Mouse (Mus musculus): Measurements from ENCODE around the gene Cracr2a. TPM values are rescaled to one million over a fixed set of nuclear protein-coding genes. Genes with fewer than 3 reads are reported as not detected.

Gene Cracr2a
- polyA plus RNA-seq, 1 experiment from 2014 or later: 0.79 TPM

GRCm38 (mm10) chr6:127573779-127574463, 12.8 kb downstream of the Cracr2a start:
- H3K27me3 ChIP-seq (ENCODE audit: control insufficient read depth, insufficient read depth, low read length): no peaks in the 10 kb centered on the region
- DNase-seq (ENCODE audit: low spot score): no peak
- no peaks in the 10 kb centered on the region for H3K4me1 ChIP-seq (ENCODE audit: control insufficient read depth, insufficient read depth, low read length)
- ATAC-seq (replicated peaks; ENCODE audit: insufficient number of reproducible peaks, low FRiP score, low TSS enrichment, low read depth): no peak
- WGBS: 77% methylated on average over 11 of the region's 11 CpGs
- no peaks in the 10 kb centered on the region for H3K9me3 ChIP-seq (replicated peaks; ENCODE audit: control insufficient read depth, low read length)
- no peaks in the 10 kb centered on the region for H3K36me3 ChIP-seq (replicated peaks; ENCODE audit: control insufficient read depth, insufficient read depth, low read depth, low read length)
- no peak overlapping the region for H3K27ac ChIP-seq (replicated peaks; ENCODE audit: low read depth, low read length)
- no peak overlapping the region for H3K4me3 ChIP-seq (ENCODE audit: low read depth, low read length)
- H3K4me2 ChIP-seq (ENCODE audit: low read depth, low read length): no peak overlapping the region
- H3K9ac ChIP-seq (replicated peaks; ENCODE audit: low read length): no peak overlapping the region

- no peak for ATAC-seq (replicated peaks; ENCODE audit: insufficient number of reproducible peaks, low FRiP score, low TSS enrichment, low read depth)
- DNase-seq (ENCODE audit: low spot score): no peak
- no peak overlapping the region for H3K9ac ChIP-seq (replicated peaks; ENCODE audit: low read length)
- no peaks in the 10 kb centered on the region for H3K36me3 ChIP-seq (replicated peaks; ENCODE audit: control insufficient read depth, insufficient read depth, low read depth, low read length)
- no peak overlapping the region for H3K4me3 ChIP-seq (ENCODE audit: low read depth, low read length)
- H3K27me3 ChIP-seq (ENCODE audit: control insufficient read depth, insufficient read depth, low read length): no peaks in the 10 kb centered on the region
- no peak overlapping the region for H3K27ac ChIP-seq (replicated peaks; ENCODE audit: low read depth, low read length)
- no peaks in the 10 kb centered on the region for H3K4me1 ChIP-seq (ENCODE audit: control insufficient read depth, insufficient read depth, low read length)
- 82% methylated on average over 2 of the region's 2 CpGs for WGBS
- H3K4me2 ChIP-seq (ENCODE audit: low read depth, low read length): no peak overlapping the region
- H3K9me3 ChIP-seq (replicated peaks; ENCODE audit: control insufficient read depth, low read length): no peaks in the 10 kb centered on the region
These were observed 14.1 kb downstream of the Cracr2a start for GRCm38 (mm10) chr6:127575194-127575593.

DNA sequence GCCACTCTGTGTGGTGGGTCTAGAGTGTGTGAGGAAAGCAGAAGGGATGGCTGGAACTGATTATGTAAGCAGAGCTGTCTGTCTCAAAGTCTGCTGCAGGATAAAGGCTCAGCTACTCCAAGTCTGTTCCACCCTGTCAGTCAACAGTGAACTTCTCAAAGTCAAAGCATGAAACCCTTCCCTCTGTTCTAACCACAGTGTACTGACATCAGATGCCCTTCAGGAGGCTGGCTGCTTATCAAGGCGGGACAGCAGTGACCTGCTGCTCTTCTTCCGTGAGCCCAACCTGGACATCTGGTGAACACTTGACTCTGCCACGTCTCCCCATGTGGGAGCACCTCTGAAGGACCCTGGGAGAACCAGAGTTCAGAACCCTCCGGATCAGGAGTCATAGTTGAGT, 16.6 kb downstream of the Cracr2a start:
- ATAC-seq (replicated peaks; ENCODE audit: insufficient number of reproducible peaks, low FRiP score, low TSS enrichment, low read depth) (no peak), DNase-seq (ENCODE audit: low spot score) (no peak)
- H3K27ac ChIP-seq (replicated peaks; ENCODE audit: low read depth, low read length): no peak overlapping the region
- no peaks in the 10 kb centered on the region for H3K9me3 ChIP-seq (replicated peaks; ENCODE audit: control insufficient read depth, low read length)
- H3K4me2 ChIP-seq (ENCODE audit: low read depth, low read length): no peak overlapping the region
- no peak overlapping the region for H3K4me3 ChIP-seq (ENCODE audit: low read depth, low read length)
- H3K36me3 ChIP-seq (replicated peaks; ENCODE audit: control insufficient read depth, insufficient read depth, low read depth, low read length): no peaks in the 10 kb centered on the region
- H3K27me3 ChIP-seq (ENCODE audit: control insufficient read depth, insufficient read depth, low read length): no peaks in the 10 kb centered on the region
- H3K4me1 ChIP-seq (ENCODE audit: control insufficient read depth, insufficient read depth, low read length): no peaks in the 10 kb centered on the region; the same call in 1 of the 2 replicates
- H3K9ac ChIP-seq (replicated peaks; ENCODE audit: low read length): no peak overlapping the region
- 49% methylated on average over 4 of the region's 4 CpGs for WGBS

- no peak overlapping the region for H3K4me3 ChIP-seq (ENCODE audit: low read depth, low read length)
- no peak overlapping the region for H3K9ac ChIP-seq (replicated peaks; ENCODE audit: low read length)
- DNase-seq (ENCODE audit: low spot score) (no peak), ATAC-seq (replicated peaks; ENCODE audit: insufficient number of reproducible peaks, low FRiP score, low TSS enrichment, low read depth) (no peak)
- H3K4me1 ChIP-seq (ENCODE audit: control insufficient read depth, insufficient read depth, low read length): no peaks in the 10 kb centered on the region; the same call in 1 of the 2 replicates
- no peaks in the 10 kb centered on the region for H3K9me3 ChIP-seq (replicated peaks; ENCODE audit: control insufficient read depth, low read length)
- 72% methylated on average over 7 of the region's 7 CpGs for WGBS
- H3K27me3 ChIP-seq (ENCODE audit: control insufficient read depth, insufficient read depth, low read length): no peaks in the 10 kb centered on the region
- no peak overlapping the region for H3K4me2 ChIP-seq (ENCODE audit: low read depth, low read length)
- no peak overlapping the region for H3K27ac ChIP-seq (replicated peaks; ENCODE audit: low read depth, low read length)
- no peaks in the 10 kb centered on the region for H3K36me3 ChIP-seq (replicated peaks; ENCODE audit: control insufficient read depth, insufficient read depth, low read depth, low read length)
These were observed 17.2 kb downstream of the Cracr2a start for GRCm38 (mm10) chr6:127578316-127578715.

DNA sequence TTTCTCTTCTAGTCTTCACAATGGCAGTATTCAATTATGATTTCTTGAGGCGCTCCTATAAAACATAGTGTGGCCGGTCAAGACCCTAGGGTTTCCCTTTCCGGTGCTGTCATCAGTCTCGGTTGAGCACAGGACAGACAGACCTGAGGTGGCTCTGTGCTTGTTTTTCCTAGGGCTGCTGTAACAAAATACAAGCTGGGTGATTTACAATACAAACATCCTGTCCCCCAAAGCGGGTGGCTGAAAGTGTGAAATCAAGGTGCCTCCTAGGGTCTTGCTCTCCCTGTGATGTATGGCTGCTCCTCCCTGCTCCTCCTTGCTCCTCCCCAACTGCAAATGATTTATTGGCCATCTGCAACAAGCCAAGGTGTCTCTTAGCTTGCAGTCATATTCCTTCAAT, 17.7 kb downstream of the Cracr2a start:
- no peak overlapping the region for H3K9ac ChIP-seq (replicated peaks; ENCODE audit: low read length)
- no peak overlapping the region for H3K4me3 ChIP-seq (ENCODE audit: low read depth, low read length)
- no peaks in the 10 kb centered on the region for H3K27me3 ChIP-seq (ENCODE audit: control insufficient read depth, insufficient read depth, low read length)
- H3K4me1 ChIP-seq (ENCODE audit: control insufficient read depth, insufficient read depth, low read length): no peaks in the 10 kb centered on the region; the same call in 1 of the 2 replicates
- H3K4me2 ChIP-seq (ENCODE audit: low read depth, low read length): no peak overlapping the region
- no peaks in the 10 kb centered on the region for H3K9me3 ChIP-seq (replicated peaks; ENCODE audit: control insufficient read depth, low read length)
- 69% methylated on average over 5 of the region's 5 CpGs for WGBS
- ATAC-seq (replicated peaks; ENCODE audit: insufficient number of reproducible peaks, low FRiP score, low TSS enrichment, low read depth): no peak
- no peak for DNase-seq (ENCODE audit: low spot score)
- H3K27ac ChIP-seq (replicated peaks; ENCODE audit: low read depth, low read length): no peak overlapping the region
- H3K36me3 ChIP-seq (replicated peaks; ENCODE audit: control insufficient read depth, insufficient read depth, low read depth, low read length): no peaks in the 10 kb centered on the region

GRCm38 (mm10) chr6:127581915-127582314, 20.8 kb downstream of the Cracr2a start:
- Histone ChIP-seq H3K9me3 (replicated peaks; ENCODE audit: control insufficient read depth, low read length) (no peaks in the 10 kb centered on the region), H3K27ac (replicated peaks; ENCODE audit: low read depth, low read length) (no peak overlapping the region), H3K9ac (replicated peaks; ENCODE audit: low read length) (no peak overlapping the region; the same call in 1 of the 2 replicates), H3K4me2 (ENCODE audit: low read depth, low read length) (no peak overlapping the region), H3K4me3 (ENCODE audit: low read depth, low read length) (no peak overlapping the region), H3K27me3 (ENCODE audit: control insufficient read depth, insufficient read depth, low read length) (no peaks in the 10 kb centered on the region), H3K36me3 (replicated peaks; ENCODE audit: control insufficient read depth, insufficient read depth, low read depth, low read length) (no peaks in the 10 kb centered on the region), H3K4me1 (ENCODE audit: control insufficient read depth, insufficient read depth, low read length) (no peaks in the 10 kb centered on the region; the same call in 1 of the 2 replicates)
- ATAC-seq (replicated peaks; ENCODE audit: insufficient number of reproducible peaks, low FRiP score, low TSS enrichment, low read depth) (no peak), DNase-seq (ENCODE audit: low spot score) (no peak)
- 59% methylated on average over 12 of the region's 12 CpGs for WGBS

DNA sequence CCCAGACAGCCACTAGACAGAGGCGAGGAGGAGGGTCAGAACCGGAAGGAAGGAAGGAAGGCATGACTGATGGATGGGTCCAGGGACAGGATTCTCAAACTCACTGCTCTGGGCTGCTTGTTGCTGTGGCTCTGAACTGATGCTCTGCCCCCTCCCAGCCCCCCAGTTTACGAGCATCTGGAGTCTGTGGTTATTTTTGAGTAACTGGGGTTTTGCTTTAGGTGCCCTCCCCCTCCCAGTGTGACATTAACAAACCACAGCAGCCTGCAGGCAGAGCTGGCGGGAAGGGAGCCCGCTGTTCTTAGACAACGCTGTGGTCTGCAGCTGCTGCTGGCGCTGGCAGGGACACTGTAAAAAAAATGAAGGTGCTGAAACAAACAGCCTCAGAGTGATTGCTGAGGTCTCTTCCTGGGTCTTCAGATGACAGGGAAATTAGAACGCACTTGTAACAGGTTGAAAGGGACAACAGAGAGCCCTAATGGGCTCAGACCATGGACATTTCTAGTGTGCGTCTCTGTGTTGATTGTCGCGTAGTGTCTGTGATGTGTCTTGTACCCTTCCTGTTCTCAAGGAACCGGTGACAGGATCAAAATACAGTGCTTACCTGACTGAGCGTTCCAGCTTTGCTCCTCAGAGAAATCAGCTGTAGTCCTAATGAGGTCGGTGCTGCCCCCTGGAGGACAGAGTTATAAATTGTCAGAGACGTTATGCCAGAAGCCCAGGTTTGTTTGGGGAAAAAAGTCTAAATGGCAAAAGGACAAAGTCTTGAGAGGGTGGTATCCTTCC, 21.4 kb downstream of the Cracr2a start:
- H3K4me1 ChIP-seq (ENCODE audit: control insufficient read depth, insufficient read depth, low read length): no peaks in the 10 kb centered on the region; the same call in 1 of the 2 replicates
- H3K4me2 ChIP-seq (ENCODE audit: low read depth, low read length): peak overlapping the region; percentile 39
- ATAC-seq (replicated peaks; ENCODE audit: insufficient number of reproducible peaks, low FRiP score, low TSS enrichment, low read depth) (no peak; the same call in 1 of the 2 replicates), DNase-seq (ENCODE audit: low spot score) (peak; percentile 90)
- H3K27ac ChIP-seq (replicated peaks; ENCODE audit: low read depth, low read length): no peak overlapping the region
- no peaks in the 10 kb centered on the region for H3K9me3 ChIP-seq (replicated peaks; ENCODE audit: control insufficient read depth, low read length)
- H3K4me3 ChIP-seq (ENCODE audit: low read depth, low read length): peak overlapping the region; percentile 6; the same call in 1 of the 2 replicates
- H3K36me3 ChIP-seq (replicated peaks; ENCODE audit: control insufficient read depth, insufficient read depth, low read depth, low read length): no peaks in the 10 kb centered on the region
- H3K9ac ChIP-seq (replicated peaks; ENCODE audit: low read length): peak overlapping the region; percentile 46
- H3K27me3 ChIP-seq (ENCODE audit: control insufficient read depth, insufficient read depth, low read length): no peaks in the 10 kb centered on the region
- 9% methylated on average over 15 of the region's 15 CpGs for WGBS

GRCm38 (mm10) chr6:127591467-127591866, 30.3 kb downstream of the Cracr2a start:
- Histone ChIP-seq H3K4me1 (ENCODE audit: control insufficient read depth, insufficient read depth, low read length) (no peaks in the 10 kb centered on the region), H3K36me3 (replicated peaks; ENCODE audit: control insufficient read depth, insufficient read depth, low read depth, low read length) (no peaks in the 10 kb centered on the region), H3K9me3 (replicated peaks; ENCODE audit: control insufficient read depth, low read length) (no peaks in the 10 kb centered on the region), H3K4me3 (ENCODE audit: low read depth, low read length) (no peak overlapping the region), H3K27ac (replicated peaks; ENCODE audit: low read depth, low read length) (no peak overlapping the region), H3K4me2 (ENCODE audit: low read depth, low read length) (no peak overlapping the region), H3K27me3 (ENCODE audit: control insufficient read depth, insufficient read depth, low read length) (no peaks in the 10 kb centered on the region), H3K9ac (replicated peaks; ENCODE audit: low read length) (no peak overlapping the region)
- no peak for ATAC-seq (replicated peaks; ENCODE audit: insufficient number of reproducible peaks, low FRiP score, low TSS enrichment, low read depth)
- 63% methylated on average over 3 of the region's 3 CpGs for WGBS
- no peak for DNase-seq (ENCODE audit: low spot score)
